Mouse (Mus musculus) liver, postnatal 0 days (tissue): ENCODE data around the gene Hfe2.
"Not testable (repeated sequence)": the region's sequence is repeated elsewhere in the genome, so short reads cannot be mapped to it uniquely, and the experiment has no call there.

Source experiments
- CTCF ChIP-seq: sonication (generic); IDR thresholded peaks from 2 replicates; pipeline ENCODE4 v1.5.1; 2016; ENCODE audit warnings: antibody characterized with exemption, low read depth
- EP300 ChIP-seq: IDR thresholded peaks from 2 replicates; pipeline ENCODE4 v1.6.1; 2016; ENCODE audit warnings: antibody characterized with exemption, low read depth, mild to moderate bottlenecking

GRCm38 (mm10) chr3:96489636-96490035 lies 35.3 kb upstream of the Hfe2 start:
- TF ChIP-seq CTCF, EP300: not testable (repeated sequence)
